Mouse (Mus musculus): ENCODE measurements at regions not wholly inside any gene's neighbourhood (a gene's known extent, or its start where the extent isn't known, plus 50 kb on each side); places are given as distances from the start of the nearest gene placed in this dataset.

DNA sequence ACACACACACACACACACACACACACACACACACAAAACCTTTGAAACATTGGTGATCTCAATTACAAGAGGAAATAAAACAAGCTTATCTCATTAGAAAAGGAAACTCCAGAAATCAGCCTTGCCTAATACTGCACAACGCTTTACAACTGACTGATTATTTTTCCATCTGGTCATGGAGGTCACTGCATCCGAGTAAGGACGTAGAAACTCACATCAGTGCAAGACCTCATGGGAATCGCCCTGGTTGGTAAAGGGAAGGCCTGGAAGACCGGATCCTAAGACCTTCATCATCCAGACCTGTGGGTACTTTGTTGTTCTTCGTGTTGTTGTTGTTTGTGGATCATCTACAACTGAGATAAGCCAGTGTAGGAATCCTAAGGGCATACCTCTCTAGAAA, 77.8 kb upstream of the Sestd1 start:
- no peak for DNase-seq (ENCODE audit: low read depth, low spot score)
- Histone ChIP-seq H3K9me3 (ENCODE audit: control insufficient read depth, insufficient read depth, low read depth, low read length) (no peaks in the 10 kb centered on the region), H3K36me3 (ENCODE audit: control insufficient read depth, insufficient read depth, low read length, poor library complexity, severe bottlenecking) (no peaks in the 10 kb centered on the region), H3K4me1 (ENCODE audit: control insufficient read depth in 2 of 2, insufficient read depth in 2 of 2, low read length in 2 of 2, poor library complexity in 1 of 2) (no peaks in the 10 kb centered on the region), H3K27ac (ENCODE audit: insufficient read depth, low read depth, low read length, poor library complexity, severe bottlenecking) (no peak overlapping the region), H3K4me3 (ENCODE audit: insufficient read depth in 1 of 2, low read depth in 1 of 2, low read length in 2 of 2, poor library complexity in 1 of 2, severe bottlenecking in 1 of 2) (no peak overlapping the region), H3K9ac (ENCODE audit: insufficient read depth, low read depth, low read length, poor library complexity, severe bottlenecking) (no peak overlapping the region)
- TF ChIP-seq MAFK (IDR thresholded peaks at IDR 0.05; ENCODE audit: insufficient read depth, low read depth, low read length) (no peak), HCFC1 (IDR thresholded peaks at IDR 0.05; ENCODE audit: borderline replicate concordance, insufficient read depth, low read length) (no peak)
- in situ Hi-C loops (cut with MboI; ENCODE audit: low sequenced_read_pairs in 2 of 2, unreplicated experiment in 2 of 2): no loop called here

DNA sequence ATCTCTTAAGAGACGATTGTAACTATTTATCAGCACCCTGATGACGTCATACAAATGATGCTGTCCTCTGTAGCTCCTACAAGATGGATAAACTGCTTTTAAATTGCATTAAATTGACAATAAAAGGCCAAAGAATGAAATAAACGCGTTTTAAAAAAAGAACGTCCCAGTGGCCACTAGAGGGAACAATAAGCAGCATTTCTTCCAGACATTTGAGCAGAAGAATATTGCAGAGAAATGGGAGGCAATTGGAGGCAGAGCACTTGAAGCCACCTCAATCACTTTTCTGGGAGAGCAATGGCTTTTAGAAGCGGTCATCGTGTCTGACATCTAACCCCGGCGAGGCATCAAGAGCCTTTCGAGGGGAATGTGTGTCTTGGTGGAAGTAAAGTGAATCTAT, 76.4 kb upstream of the Sestd1 start:
- H3K9ac ChIP-seq (ENCODE audit: insufficient read depth, low read depth, low read length, poor library complexity, severe bottlenecking): no peak overlapping the region
- DNase-seq (ENCODE audit: low read depth, low spot score): no peak
- no peaks in the 10 kb centered on the region for H3K4me1 ChIP-seq (ENCODE audit: control insufficient read depth in 2 of 2, insufficient read depth in 2 of 2, low read length in 2 of 2, poor library complexity in 1 of 2)
- H3K9me3 ChIP-seq (ENCODE audit: control insufficient read depth, insufficient read depth, low read depth, low read length): no peaks in the 10 kb centered on the region
- TF ChIP-seq ZC3H11A (IDR thresholded peaks at IDR 0.05; ENCODE audit: borderline replicate concordance, low read depth, low read length) (no peak), ZNF384 (IDR thresholded peaks at IDR 0.05; ENCODE audit: low read depth, low read length) (no peak), HCFC1 (IDR thresholded peaks at IDR 0.05; ENCODE audit: borderline replicate concordance, insufficient read depth, low read length) (no peak), CHD2 (IDR thresholded peaks at IDR 0.05; ENCODE audit: low read depth, low read length) (no peak), MAFK (IDR thresholded peaks at IDR 0.05; ENCODE audit: insufficient read depth, low read depth, low read length) (no peak)
- no peaks in the 10 kb centered on the region for H3K36me3 ChIP-seq (ENCODE audit: control insufficient read depth, insufficient read depth, low read length, poor library complexity, severe bottlenecking)
- in situ Hi-C loops (cut with MboI; ENCODE audit: low sequenced_read_pairs in 2 of 2, unreplicated experiment in 2 of 2): no loop called here
- no peak overlapping the region for H3K4me3 ChIP-seq (ENCODE audit: insufficient read depth in 1 of 2, low read depth in 1 of 2, low read length in 2 of 2, poor library complexity in 1 of 2, severe bottlenecking in 1 of 2)
- H3K27ac ChIP-seq (ENCODE audit: insufficient read depth, low read depth, low read length, poor library complexity, severe bottlenecking): no peak overlapping the region

DNA sequence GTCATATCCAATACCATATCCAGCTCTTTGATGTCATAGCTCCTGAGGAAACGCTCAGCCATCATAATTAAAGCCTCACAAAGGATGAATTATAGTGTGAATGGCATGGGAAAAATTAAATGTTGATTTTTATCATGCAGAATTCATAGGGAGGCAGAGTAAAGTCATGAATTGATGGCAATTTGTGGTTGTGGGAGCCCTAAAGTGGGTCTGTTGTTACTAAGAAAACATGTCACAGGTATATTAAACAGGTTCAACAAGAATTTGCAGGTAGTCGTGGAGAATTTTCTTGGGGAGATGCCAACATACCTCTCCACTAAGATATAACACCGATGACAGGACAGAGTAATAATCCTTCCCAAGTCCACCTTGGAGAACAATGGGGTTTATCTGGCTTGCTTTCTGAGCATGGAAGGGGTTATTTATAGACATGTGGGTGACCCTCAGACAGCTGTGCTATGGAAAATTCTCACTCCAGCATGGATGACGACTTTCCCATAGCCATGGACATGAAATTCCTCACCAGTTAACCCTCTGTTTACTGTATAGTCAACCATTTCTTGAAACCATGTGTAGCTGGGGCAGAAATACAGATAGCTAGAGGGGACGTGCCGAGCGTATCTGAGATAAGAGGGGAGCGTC, 71.7 kb upstream of the Sestd1 start:
- DNase-seq (ENCODE audit: low read depth, low spot score): no peak
- Histone ChIP-seq H3K9ac (ENCODE audit: insufficient read depth, low read depth, low read length, poor library complexity, severe bottlenecking) (no peak overlapping the region), H3K4me1 (ENCODE audit: control insufficient read depth in 2 of 2, insufficient read depth in 2 of 2, low read length in 2 of 2, poor library complexity in 1 of 2) (no peaks in the 10 kb centered on the region), H3K36me3 (ENCODE audit: control insufficient read depth, insufficient read depth, low read length, poor library complexity, severe bottlenecking) (no peaks in the 10 kb centered on the region), H3K4me3 (ENCODE audit: insufficient read depth in 1 of 2, low read depth in 1 of 2, low read length in 2 of 2, poor library complexity in 1 of 2, severe bottlenecking in 1 of 2) (no peak overlapping the region), H3K27ac (ENCODE audit: insufficient read depth, low read depth, low read length, poor library complexity, severe bottlenecking) (no peak overlapping the region), H3K9me3 (ENCODE audit: control insufficient read depth, insufficient read depth, low read depth, low read length) (no peaks in the 10 kb centered on the region)
- TF ChIP-seq CHD2 (IDR thresholded peaks at IDR 0.05; ENCODE audit: low read depth, low read length): no peak
- no peak for TF ChIP-seq MAFK (IDR thresholded peaks at IDR 0.05; ENCODE audit: insufficient read depth, low read depth, low read length)
- TF ChIP-seq HCFC1 (IDR thresholded peaks at IDR 0.05; ENCODE audit: borderline replicate concordance, insufficient read depth, low read length): no peak
- TF ChIP-seq ZC3H11A (IDR thresholded peaks at IDR 0.05; ENCODE audit: borderline replicate concordance, low read depth, low read length): no peak
- TF ChIP-seq ZNF384 (IDR thresholded peaks at IDR 0.05; ENCODE audit: low read depth, low read length): no peak
- in situ Hi-C loops (cut with MboI; ENCODE audit: low sequenced_read_pairs in 2 of 2, unreplicated experiment in 2 of 2): no loop called here

DNA sequence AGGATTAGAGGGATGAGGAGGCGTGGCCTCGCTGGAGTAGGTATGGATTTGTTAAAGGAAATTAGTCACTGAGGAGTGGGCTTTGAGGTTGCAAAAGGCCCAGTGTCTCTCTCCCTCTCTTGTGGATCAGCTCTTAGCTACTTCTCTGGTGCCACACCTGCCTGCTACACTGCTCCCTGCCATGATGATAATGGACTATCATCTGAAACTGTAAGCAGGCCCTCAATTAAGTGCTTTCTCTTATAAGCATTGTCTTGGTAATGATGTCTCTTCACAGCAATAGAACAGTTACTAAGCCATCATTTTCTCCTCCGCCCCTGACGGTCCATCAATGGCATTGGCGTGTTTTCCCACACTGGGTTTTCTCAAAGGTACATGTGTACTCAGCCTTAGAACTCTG, 66.6 kb upstream of the Sestd1 start:
- Histone ChIP-seq H3K9ac (ENCODE audit: insufficient read depth, low read depth, low read length, poor library complexity, severe bottlenecking) (no peak overlapping the region), H3K9me3 (ENCODE audit: control insufficient read depth, insufficient read depth, low read depth, low read length) (no peaks in the 10 kb centered on the region), H3K27ac (ENCODE audit: insufficient read depth, low read depth, low read length, poor library complexity, severe bottlenecking) (no peak overlapping the region), H3K4me3 (ENCODE audit: insufficient read depth in 1 of 2, low read depth in 1 of 2, low read length in 2 of 2, poor library complexity in 1 of 2, severe bottlenecking in 1 of 2) (no peak overlapping the region), H3K4me1 (ENCODE audit: control insufficient read depth in 2 of 2, insufficient read depth in 2 of 2, low read length in 2 of 2, poor library complexity in 1 of 2) (peaks cover 0 to 2% of the 10 kb centered on the region in 2 experiments; a peak in 1 of 4 replicates), H3K36me3 (ENCODE audit: control insufficient read depth, insufficient read depth, low read length, poor library complexity, severe bottlenecking) (no peaks in the 10 kb centered on the region)
- DNase-seq (ENCODE audit: low read depth, low spot score): no peak
- in situ Hi-C loops (cut with MboI; ENCODE audit: low sequenced_read_pairs in 2 of 2, unreplicated experiment in 2 of 2): no loop called here
- no peak for TF ChIP-seq HCFC1 (IDR thresholded peaks at IDR 0.05; ENCODE audit: borderline replicate concordance, insufficient read depth, low read length)
- no peak for TF ChIP-seq ZC3H11A (IDR thresholded peaks at IDR 0.05; ENCODE audit: borderline replicate concordance, low read depth, low read length)
- TF ChIP-seq CHD2 (IDR thresholded peaks at IDR 0.05; ENCODE audit: low read depth, low read length): no peak
- TF ChIP-seq ZNF384 (IDR thresholded peaks at IDR 0.05; ENCODE audit: low read depth, low read length): no peak
- TF ChIP-seq MAFK (IDR thresholded peaks at IDR 0.05; ENCODE audit: insufficient read depth, low read depth, low read length): no peak

Data from ES-E14 (cell line).